Mouse (Mus musculus) brain, adult 10 weeks (tissue): Measurements from ENCODE around the gene Slc12a7. TPM values are rescaled to one million over a fixed set of nuclear protein-coding genes. Genes with fewer than 3 reads are reported as not detected.

Experiments used
- polyA plus RNA-seq: library from polyadenylated mRNA; stranded (reverse); fragments of 350-450 nt; fragmentation: Illumina TruSeq; extraction: RNeasy Lipid Tissue Mini Kit (QIAGEN cat#74804); gene quantifications from one replicate; pipeline ENCODE4 v1.2.3, GENCODE M21; 2015; ENCODE audit warnings: low read depth, low replicate concordance

The Slc12a7 gene
- 2.1 TPM for polyA plus RNA-seq

GRCm38 (mm10) chr13:73732742-73733700 is at the start of gene Slc12a7:
TSS of gene Slc12a7 (plus strand) at chr13:73733094.

GRCm38 (mm10) chr13:73704694-73705325 is 28.1 kb upstream of the Slc12a7 start, which contains the start of gene Slc6a19:
TSS of gene Slc6a19 (minus strand) at chr13:73704865.

GRCm38 (mm10) chr13:73847465-73847836 is 114.6 kb downstream of the Slc12a7 start, which contains the start of gene Nkd2:
TSS of gene Nkd2 (minus strand) at chr13:73847631.

Other genes starting within 250 kb of the Slc12a7 start
- 7.3 TPM for gene Slc6a3, start 196.3 kb upstream of the Slc12a7 start, polyA plus RNA-seq
- gene Clptm1l, start 129.1 kb upstream of the Slc12a7 start, polyA plus RNA-seq: 122 TPM
- gene Tert, start 106.2 kb upstream of the Slc12a7 start, polyA plus RNA-seq: 1.6 TPM
- not detected for gene Slc6a18, start 55.1 kb upstream of the Slc12a7 start, polyA plus RNA-seq
- gene Slc6a19, start 28.2 kb upstream of the Slc12a7 start, polyA plus RNA-seq: 0.45 TPM
- 2.8 TPM for gene Nkd2, start 114.5 kb downstream of the Slc12a7 start, polyA plus RNA-seq
- 0.52 TPM for gene Trip13, start 204.7 kb downstream of the Slc12a7 start, polyA plus RNA-seq
- gene Brd9, start 204.7 kb downstream of the Slc12a7 start, polyA plus RNA-seq: 84.9 TPM
- gene Zdhhc11, start 230.8 kb downstream of the Slc12a7 start, polyA plus RNA-seq: not detected